Mouse (Mus musculus) intestine, postnatal 0 days (tissue): ENCODE data around the gene Uqcrq. TPM values are rescaled to one million over a fixed set of nuclear protein-coding genes. Genes with fewer than 3 reads are reported as not detected.

Experiments used
- ATAC-seq: fragments of 200-750 bp; cut with Nextera tagmentation; 2 replicates; pipeline ENCODE4 v1.8.0; 2017; ENCODE audit warnings: mild to moderate bottlenecking, moderate TSS enrichment, moderate library complexity
- H3K27ac ChIP-seq: fragments of 300-500 bp; sonication (generic); 2 replicates; pipeline ENCODE4 v1.5.1; 2014; ENCODE audit warnings: mild to moderate bottlenecking, low read depth, low read length, moderate library complexity
- H3K27me3 ChIP-seq: fragments of 300-500 bp; sonication (generic); replicated peaks from 2 replicates; pipeline ENCODE4 v1.6.1; 2014; ENCODE audit warnings: low read length, mixed read lengths; ENCODE audit not compliant: control insufficient read depth, insufficient read depth
- H3K36me3 ChIP-seq: fragments of 300-500 bp; sonication (generic); 2 replicates; pipeline ENCODE4 v1.6.1; 2014; ENCODE audit warnings: mild to moderate bottlenecking, moderate library complexity; ENCODE audit not compliant: control insufficient read depth, insufficient read depth
- H3K4me1 ChIP-seq: fragments of 300-500 bp; sonication (generic); replicated peaks from 2 replicates; pipeline ENCODE4 v1.6.1; 2014; ENCODE audit warnings: antibody characterized with exemption, low read length, mixed read lengths; ENCODE audit not compliant: control insufficient read depth, insufficient read depth
- H3K4me2 ChIP-seq: fragments of 300-500 bp; sonication (generic); replicated peaks from 2 replicates; pipeline ENCODE4 v1.6.1; 2014; ENCODE audit warnings: low read depth, mild to moderate bottlenecking, moderate library complexity
- H3K4me3 ChIP-seq: fragments of 300-500 bp; sonication (generic); 2 replicates; pipeline ENCODE4 v1.5.1; 2014; ENCODE audit warnings: low read depth, low read length
- H3K9ac ChIP-seq: fragments of 300-500 bp; sonication (generic); 2 replicates; pipeline ENCODE4 v1.6.1; 2014; ENCODE audit warnings: mild to moderate bottlenecking, low read depth, low read length
- H3K9me3 ChIP-seq: fragments of 300-500 bp; sonication (generic); 2 replicates; pipeline ENCODE4 v1.6.1; 2016; ENCODE audit warnings: mixed run types; ENCODE audit not compliant: control insufficient read depth
- CTCF ChIP-seq: sonication (generic); IDR thresholded peaks from 2 replicates; pipeline ENCODE4 v1.5.1; 2016; ENCODE audit warnings: low read depth, mild to moderate bottlenecking, control low read depth, antibody characterized with exemption, moderate library complexity
- WGBS: fragments of 180-500 bp; shearing (Covaris S2); extraction: QIAGEN DNeasy Blood & Tissue Kit; methylation state at CpG from one replicate; pipeline ENCODE4 v1.1.7; 2014; 5-methylcytosine and 5-hydroxymethylcytosine counted together
- polyA plus RNA-seq: library from polyadenylated mRNA; unstranded; fragments of >200 nt; fragmentation: Nextera tagmentation; extraction: Ambion mirVana; gene quantifications from 2 replicates; pipeline ENCODE4 v1.2.1, GENCODE M21; 2015

The Uqcrq gene
- 2,040 and 2,166 TPM in 2 replicates for polyA plus RNA-seq

DNA sequence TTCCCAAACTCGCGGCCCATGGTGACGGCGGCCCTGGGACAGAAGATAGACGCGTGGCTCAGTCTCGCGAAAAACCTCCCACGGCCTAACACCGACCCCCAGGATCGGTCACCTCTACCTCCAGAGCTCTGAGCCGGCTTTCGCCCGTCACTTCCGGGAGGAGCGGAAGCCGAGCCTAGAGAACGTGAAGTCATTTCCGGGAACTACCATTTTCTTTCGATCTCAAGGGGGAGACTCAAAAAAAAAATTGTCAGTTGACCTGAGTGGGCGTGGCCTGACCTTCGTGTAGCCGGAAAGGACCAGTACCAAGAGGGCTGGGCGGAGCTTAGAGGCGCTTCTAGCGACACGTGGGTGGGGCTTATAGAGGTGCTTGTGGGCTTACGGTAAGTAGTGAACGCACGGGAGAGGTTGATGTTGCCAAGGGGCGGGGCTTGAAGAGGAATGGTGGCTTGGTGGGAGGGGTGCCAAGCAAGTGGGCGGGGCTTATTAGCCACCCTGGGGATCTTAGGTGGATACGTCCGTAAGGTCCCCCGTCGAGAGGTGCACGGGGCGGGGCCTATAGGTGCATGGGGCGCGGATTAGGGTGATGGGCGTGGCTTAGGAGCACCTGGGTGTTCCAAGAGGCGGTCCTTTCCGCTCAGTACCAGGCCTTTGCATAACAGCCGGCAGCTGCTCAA, at the start of gene Uqcrq, which contains the start of gene Gdf9:
Gene Uqcrq (minus strand): TSS at position 162 of the 677 bp plus-strand sequence.
Gene Gdf9 (plus strand): TSS at position 354 of the 677 bp plus-strand sequence.
- peaks cover 5% of the 10 kb centered on the region; the same call in 1 of the 2 replicates for H3K4me1 ChIP-seq
- H3K4me3 ChIP-seq = peak within 1 kb of the TSS; percentile 67
- no peaks in the 10 kb centered on the region for H3K9me3 ChIP-seq
- TF ChIP-seq CTCF = peak; percentile 12; the same call in 1 of the 2 replicates
- peak within 1 kb of the TSS; percentile 95 for H3K27ac ChIP-seq
- peak; percentile 92 for ATAC-seq
- peak within 1 kb of the TSS; percentile 76 for H3K4me2 ChIP-seq
- H3K27me3 ChIP-seq = no peaks in the 10 kb centered on the region
- under 1% methylated on average over 44 of the region's 44 CpGs for WGBS
- H3K36me3 ChIP-seq = peaks cover 18% of the 10 kb centered on the region
- peak within 1 kb of the TSS; percentile 79 for H3K9ac ChIP-seq

DNA sequence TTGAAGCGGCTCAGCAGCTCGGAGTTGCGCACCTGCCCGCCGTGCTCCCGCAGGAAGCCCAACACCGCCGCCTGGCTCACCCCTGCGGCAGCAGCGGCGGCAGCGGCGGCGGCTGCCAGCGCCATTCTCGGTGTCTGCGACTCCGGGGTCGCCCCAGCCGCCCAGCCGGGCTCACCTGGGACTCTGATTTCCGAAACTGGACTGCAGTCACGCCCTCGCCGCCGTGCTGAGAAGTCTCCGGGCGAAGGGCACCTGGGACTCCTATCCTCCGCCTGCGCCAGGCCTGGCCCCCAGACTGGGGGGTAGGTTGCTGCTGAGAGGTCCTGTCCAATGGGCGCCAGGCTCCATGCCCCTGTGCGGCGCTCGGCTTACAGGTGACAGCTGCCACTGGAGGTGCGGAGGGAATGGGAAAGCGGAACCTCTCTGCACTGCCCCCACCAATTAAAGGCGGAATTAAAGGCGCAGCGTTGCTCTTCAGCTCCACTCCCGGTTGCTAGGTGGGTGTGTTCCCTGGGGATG, 49.2 kb upstream of the Uqcrq start, which contains the start of the genes Gm9945 and Sowaha:
Gene Gm9945 (plus strand): TSS at position 384 of the 519 bp plus-strand sequence.
Gene Sowaha (minus strand): TSS at position 492 of the 519 bp plus-strand sequence.
- peaks cover 51% of the 10 kb centered on the region for H3K27me3 ChIP-seq

DNA sequence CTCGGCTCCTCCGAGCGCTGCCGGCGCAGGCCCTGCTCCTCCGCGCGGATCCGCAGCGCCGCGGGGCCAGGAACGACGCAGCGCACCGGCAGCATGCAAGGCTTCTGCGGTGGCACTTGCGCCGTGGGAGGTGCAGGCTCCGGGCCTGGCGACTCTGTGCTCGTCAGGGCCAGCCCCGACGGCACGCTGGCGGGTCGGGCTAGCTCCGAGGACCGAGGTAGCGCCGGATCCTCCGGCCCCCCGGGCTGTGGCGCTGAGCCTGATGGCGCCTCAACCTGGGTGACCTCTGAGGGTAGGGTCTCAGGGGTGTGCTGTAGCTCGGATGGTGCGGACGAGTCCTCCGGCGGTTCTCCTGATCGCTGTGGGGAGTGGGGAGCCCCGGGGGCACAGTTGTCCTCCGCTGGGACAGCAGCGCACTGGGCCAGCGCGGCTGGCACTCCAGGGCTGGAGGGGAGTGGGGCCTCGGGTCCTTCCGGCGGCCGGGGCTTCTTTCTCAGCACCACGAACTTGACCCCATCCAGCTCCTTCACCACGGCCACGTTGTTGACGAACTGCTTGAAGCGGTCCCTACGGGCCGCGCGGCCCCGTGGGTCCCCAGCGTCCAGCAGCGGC, 48.6 kb upstream of the Uqcrq start:
- TF ChIP-seq CTCF = no peak
- H3K9ac ChIP-seq = peak overlapping the region; percentile 40; the same call in 1 of the 2 replicates
- 2% methylated on average over 62 of the region's 62 CpGs for WGBS
- no peak overlapping the region for H3K27ac ChIP-seq
- H3K27me3 ChIP-seq = peaks cover 56% of the 10 kb centered on the region
- ATAC-seq = peak; percentile 4
- H3K36me3 ChIP-seq = no peaks in the 10 kb centered on the region
- H3K4me1 ChIP-seq = no peaks in the 10 kb centered on the region
- H3K4me2 ChIP-seq = peak overlapping the region; percentile 66
- peak overlapping the region; percentile 53 for H3K4me3 ChIP-seq
- H3K9me3 ChIP-seq = no peaks in the 10 kb centered on the region

More for the DNA sequence above, 49.2 kb upstream of the Uqcrq start, which contains the start of the genes Gm9945 and Sowaha:
- peak; percentile 81 for ATAC-seq
- 2% methylated on average over 40 of the region's 40 CpGs for WGBS
- TF ChIP-seq CTCF = peak; percentile 29
- no peak within 1 kb of the TSS for H3K27ac ChIP-seq
- H3K9me3 ChIP-seq = no peaks in the 10 kb centered on the region
- peak within 1 kb of the TSS; percentile 66 for H3K4me2 ChIP-seq
- no peaks in the 10 kb centered on the region for H3K4me1 ChIP-seq
- H3K4me3 ChIP-seq = peak within 1 kb of the TSS; percentile 53
- H3K9ac ChIP-seq = peak within 1 kb of the TSS; percentile 40; the same call in 1 of the 2 replicates
- no peaks in the 10 kb centered on the region for H3K36me3 ChIP-seq

DNA sequence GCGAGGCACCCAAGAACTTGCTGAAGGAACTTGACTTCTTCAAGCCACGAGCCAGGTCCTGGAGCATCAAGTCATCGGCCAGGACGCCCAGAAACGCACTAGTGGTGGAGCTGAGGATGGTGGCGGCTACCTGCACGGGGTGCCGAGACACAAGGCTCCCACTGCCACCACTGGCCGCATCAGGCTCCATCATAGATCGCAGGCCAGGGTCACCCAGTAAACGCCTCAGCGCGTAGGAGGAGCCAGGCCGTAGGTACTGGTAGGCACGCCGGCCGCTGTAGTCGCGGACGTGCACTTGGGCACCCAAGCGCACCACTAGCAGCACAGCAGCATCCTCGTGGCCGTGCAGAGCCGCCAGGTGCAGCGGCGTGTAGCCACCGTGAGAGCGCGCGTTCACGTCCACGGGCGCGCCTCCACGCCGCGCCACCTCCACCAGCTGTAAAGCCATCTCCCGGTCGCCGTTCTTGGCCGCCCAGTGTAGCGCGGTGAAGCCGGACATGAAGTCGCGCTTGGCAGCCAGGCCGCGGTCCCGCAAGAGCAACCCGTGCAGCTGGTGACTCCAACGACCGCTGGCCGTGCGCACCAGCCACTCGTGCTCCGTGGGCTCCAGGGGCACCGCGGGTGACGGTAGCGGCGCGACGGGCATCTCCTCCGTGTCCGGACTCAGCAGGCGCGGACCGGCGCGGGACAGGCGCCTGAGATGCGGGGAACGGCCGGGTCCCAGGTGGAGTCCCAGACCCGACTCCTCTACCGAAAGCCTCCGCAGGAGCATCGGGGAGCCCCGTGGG, 47.9 kb upstream of the Uqcrq start:
- Histone ChIP-seq H3K4me3 (peak overlapping the region; percentile 53), H3K4me1 (no peaks in the 10 kb centered on the region), H3K27me3 (peaks cover 60% of the 10 kb centered on the region), H3K9me3 (no peaks in the 10 kb centered on the region), H3K27ac (no peak overlapping the region), H3K4me2 (peak overlapping the region; percentile 66), H3K36me3 (no peaks in the 10 kb centered on the region), H3K9ac (peak overlapping the region; percentile 40; the same call in 1 of the 2 replicates)
- ATAC-seq = no peak
- TF ChIP-seq CTCF = no peak
- 7% methylated on average over 75 of the region's 79 CpGs for WGBS

DNA sequence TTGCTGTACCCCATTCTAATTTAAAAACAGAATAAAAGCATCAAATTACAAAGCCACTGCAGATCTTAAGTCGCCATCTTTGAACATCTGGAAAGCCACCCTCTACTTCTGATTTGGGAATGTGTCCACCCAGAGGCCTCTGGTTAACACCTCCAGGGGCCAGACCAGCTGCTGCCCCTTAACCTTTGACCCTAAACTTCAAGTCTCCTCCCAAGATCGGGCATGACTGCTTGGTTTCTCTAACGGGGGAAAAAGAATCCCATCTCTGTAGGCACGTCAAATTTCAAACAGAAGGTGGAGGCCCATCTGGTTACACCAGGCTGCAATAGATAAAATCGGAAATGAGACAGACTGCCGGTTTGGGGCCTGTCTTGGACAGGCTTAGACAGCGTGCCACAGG, 47.2 kb upstream of the Uqcrq start:
- Histone ChIP-seq H3K4me3 (no peak overlapping the region), H3K27me3 (peaks cover 60% of the 10 kb centered on the region), H3K9ac (no peak overlapping the region), H3K27ac (no peak overlapping the region), H3K9me3 (no peaks in the 10 kb centered on the region), H3K4me2 (no peak overlapping the region), H3K36me3 (no peaks in the 10 kb centered on the region), H3K4me1 (no peaks in the 10 kb centered on the region)
- TF ChIP-seq CTCF = no peak
- 59% methylated on average over 7 of the region's 7 CpGs for WGBS
- ATAC-seq = no peak

DNA sequence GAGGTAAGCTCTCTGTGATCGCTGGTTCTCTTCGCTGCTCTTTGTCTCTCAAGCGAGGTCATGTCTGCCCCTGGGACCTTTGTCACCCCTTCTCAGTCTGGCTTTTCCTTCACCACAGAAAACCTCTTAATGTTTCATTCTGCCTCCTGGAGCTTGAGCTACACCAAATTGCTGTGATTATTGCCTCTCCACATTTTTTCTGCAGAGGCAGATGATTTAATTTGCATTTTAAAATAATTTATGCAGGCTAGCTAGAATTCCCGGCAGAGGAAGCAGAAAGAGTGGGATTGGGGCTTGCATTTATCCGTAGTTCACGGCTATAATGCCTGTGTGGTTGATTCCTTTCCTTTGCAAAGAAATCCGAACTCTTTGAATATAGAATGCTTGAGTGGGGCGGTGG, 45.0 kb upstream of the Uqcrq start:
- no peaks in the 10 kb centered on the region for H3K36me3 ChIP-seq
- no peak overlapping the region for H3K4me2 ChIP-seq
- H3K27ac ChIP-seq = no peak overlapping the region
- WGBS = 41% methylated on average over 8 of the region's 8 CpGs
- TF ChIP-seq CTCF = no peak
- H3K9ac ChIP-seq = no peak overlapping the region
- peaks cover 66% of the 10 kb centered on the region for H3K27me3 ChIP-seq
- ATAC-seq = no peak
- H3K4me1 ChIP-seq = no peaks in the 10 kb centered on the region
- no peaks in the 10 kb centered on the region for H3K9me3 ChIP-seq
- no peak overlapping the region for H3K4me3 ChIP-seq
